Mouse (Mus musculus) kidney, adult 2 months (tissue): ENCODE results near the gene Fam126a.

Experiments used
- CTCF ChIP-seq: fragments of 200-500 bp; conservative IDR thresholded peaks from 2 replicates; pipeline ENCODE4 v1.5.1; 2011; ENCODE audit warnings: low read depth, mild to moderate bottlenecking, control low read depth, low read length, moderate library complexity, mixed read lengths; ENCODE audit not compliant: insufficient read depth, insufficient read length
- POLR2A ChIP-seq: fragments of 200-500 bp; IDR thresholded peaks from one replicate; pipeline ENCODE4 v1.6.1; 2011; ENCODE audit warnings: low read depth, low read length, control low read depth

DNA sequence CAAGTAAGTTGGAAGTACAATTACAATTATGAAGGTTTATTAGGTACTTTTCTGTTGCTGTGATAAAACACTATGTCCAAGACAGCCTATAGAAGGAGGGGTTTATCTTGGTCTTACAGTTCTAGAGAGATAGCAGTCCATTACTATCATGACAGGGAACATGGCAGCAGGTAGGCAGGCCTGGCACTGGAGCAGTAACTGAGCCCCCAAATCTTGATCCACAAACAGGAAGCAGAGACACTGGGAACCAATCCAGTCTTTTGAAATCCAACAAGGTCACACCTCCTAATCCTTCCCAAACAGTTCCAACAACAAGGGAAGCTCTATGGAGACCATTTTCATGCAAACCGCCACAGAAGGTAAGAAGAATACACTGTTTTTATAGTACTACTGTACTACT is 13.6 kb downstream of the Fam126a start:
- TF ChIP-seq CTCF (no peak), POLR2A (no peak)
